Comparison of ENCODE assay signal across 14 mouse cellular contexts in genomic region chr1:179196422-179196821, GRCm38 (mm10).
A peak's percentile ranks its signal among the peaks of the same experiment; 100 is the strongest.
DNase-seq lines count a peak whose midpoint lies in the region; ATAC-seq lines count a peak whose summit lies in the region.
"Had no signal": no experiment of that assay in that cellular context is flagged by ENCODE, and none has a peak within 500 bp of the region (broad histone marks: within the 10 kb centered on the region; RNA-seq: fewer than 3 reads in every experiment).

No protein-coding gene starts in this region.

- peak; percentile 8 for DNase-seq in adrenal gland, postnatal 14 days
- DNase-seq in adrenal gland, postnatal 10 days, result no peak
- DNase-seq in liver, embryonic 11.5 days (ENCODE audit: low spot score), result no peak
- DNase-seq in liver, result no peak
- DNase-seq in ZHBTc4 (ENCODE audit: low read depth, low spot score), result peak; percentile 39
- peak; percentile 9 for DNase-seq in thymus, postnatal 0 days (ENCODE audit: low spot score)
- DNase-seq in midbrain, embryonic 14.5 days, result no peak
- DNase-seq: B cell, adult 2 months; cerebellum, postnatal 25 days; forebrain, postnatal 0 days; heart, postnatal 10 days; spleen, adult 18-20 months had no signal

- H3K27ac ChIP-seq in liver, embryonic 11.5 days (ENCODE audit: low read depth, low read length), result peak overlapping the region; percentile 57; the same call in 1 of the 2 replicates
- H3K27ac ChIP-seq in midbrain, embryonic 14.5 days (replicated peaks; ENCODE audit: low read depth, low read length), result no peak overlapping the region
- H3K27ac ChIP-seq: macrophage had no signal

- no peak overlapping the region for H3K9ac ChIP-seq in liver, embryonic 11.5 days (ENCODE audit: low read depth, low read length)
- H3K9ac ChIP-seq in midbrain, embryonic 14.5 days (replicated peaks; ENCODE audit: low read length), result no peak overlapping the region
- H3K9ac ChIP-seq: forebrain, postnatal 0 days had no signal

- no peaks in the 10 kb centered on the region for H3K9me3 ChIP-seq in liver, embryonic 11.5 days (ENCODE audit: control insufficient read depth, low read length)
- no peaks in the 10 kb centered on the region for H3K9me3 ChIP-seq in midbrain, embryonic 14.5 days (ENCODE audit: control insufficient read depth, low read length)

- no peak for ATAC-seq in liver, embryonic 11.5 days (replicated peaks; ENCODE audit: low FRiP score)
- ATAC-seq in activated CD4-positive, CD25-positive, alpha-beta regulatory T cell, adult 4 months, result no peak
- no peak for ATAC-seq in midbrain, embryonic 14.5 days (ENCODE audit: low FRiP score, low TSS enrichment)
- ATAC-seq: forebrain, postnatal 0 days had no signal

- no peaks in the 10 kb centered on the region for H3K36me3 ChIP-seq in liver, embryonic 11.5 days (ENCODE audit: control insufficient read depth, insufficient read depth, low read length)
- no peaks in the 10 kb centered on the region for H3K36me3 ChIP-seq in midbrain, embryonic 14.5 days (ENCODE audit: control insufficient read depth, insufficient read depth, low read length)

- H3K27me3 ChIP-seq in liver, embryonic 11.5 days (replicated peaks; ENCODE audit: control insufficient read depth, insufficient read depth, low read length), result no peaks in the 10 kb centered on the region
- H3K27me3 ChIP-seq in midbrain, embryonic 14.5 days (ENCODE audit: control insufficient read depth, insufficient read depth, low read length), result no peaks in the 10 kb centered on the region

- peaks cover 4% of the 10 kb centered on the region; the same call in 1 of the 2 replicates for H3K4me1 ChIP-seq in liver, embryonic 11.5 days (replicated peaks; ENCODE audit: control insufficient read depth, insufficient read depth, low read length)
- no peaks in the 10 kb centered on the region for H3K4me1 ChIP-seq in midbrain, embryonic 14.5 days (ENCODE audit: control insufficient read depth, insufficient read depth, low read length)

- no peak overlapping the region for H3K4me2 ChIP-seq in liver, embryonic 11.5 days
- H3K4me2 ChIP-seq in midbrain, embryonic 14.5 days (ENCODE audit: low read length), result no peak overlapping the region

- H3K4me3 ChIP-seq in liver, embryonic 11.5 days (ENCODE audit: low read depth, low read length), result no peak overlapping the region
- H3K4me3 ChIP-seq in midbrain, embryonic 14.5 days (replicated peaks; ENCODE audit: low read depth, low read length), result no peak overlapping the region

Comparison
In these comparisons a context has a peak if more than half of its experiments do, and no peak if none do; other contexts are left out.
1. DNase-seq: peak in adrenal gland, postnatal 14 days (single experiment), ZHBTc4 (single experiment) and thymus, postnatal 0 days (single experiment); none in adrenal gland, postnatal 10 days (single experiment), liver, embryonic 11.5 days (single experiment), liver (single experiment) and midbrain, embryonic 14.5 days (single experiment).